Mouse (Mus musculus): ENCODE measurements at regions not wholly inside any gene's neighbourhood (a gene's known extent, or its start where the extent isn't known, plus 50 kb on each side); places are given as distances from the start of the nearest gene placed in this dataset.
"Not testable (repeated sequence)": the region's sequence is repeated elsewhere in the genome, so short reads cannot be mapped to it uniquely, and the experiment has no call there.

DNA sequence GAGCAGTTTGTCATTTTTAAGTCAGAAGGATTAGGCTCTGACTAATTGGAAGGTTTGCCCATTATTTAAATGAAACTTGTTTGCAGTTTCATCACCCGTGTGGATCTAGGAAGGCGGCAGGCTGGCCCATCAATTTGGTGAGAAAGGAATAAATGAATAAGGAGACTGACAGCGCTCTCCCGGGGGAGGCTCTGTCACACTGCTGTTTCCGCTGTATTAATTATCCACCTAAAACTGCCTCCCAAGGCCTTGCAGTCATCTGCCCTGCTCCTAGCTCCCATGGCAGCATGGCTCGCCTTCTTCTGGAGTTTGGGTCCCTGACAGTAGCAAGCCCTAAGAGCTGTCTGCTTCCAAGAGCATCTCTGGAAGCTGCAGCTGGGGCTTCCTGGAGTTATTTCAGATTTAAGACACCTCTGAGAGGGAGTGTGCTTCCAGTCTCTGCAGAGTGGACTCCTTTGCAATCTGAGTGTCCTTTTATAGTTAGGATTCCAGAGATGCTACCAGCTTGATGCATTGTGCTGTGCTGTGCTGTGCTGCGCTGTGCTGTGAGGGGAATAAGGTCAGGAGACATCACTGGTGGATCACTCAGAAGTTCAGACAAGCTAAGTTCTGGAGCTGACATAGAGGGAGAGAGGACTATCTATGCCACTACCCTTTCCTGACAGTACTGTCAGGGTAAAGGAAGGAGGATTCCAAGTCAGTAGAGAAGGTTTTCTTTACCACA lies 452.9 kb upstream of the Arid1b start:
- DNase-seq (ENCODE audit: extremely low spot score, low spot score) = peak; percentile 22

- no peak for DNase-seq (ENCODE audit: extremely low spot score, low spot score)
Measured at GRCm38 (mm10) chr17:4546579-4546978, 447.6 kb upstream of the Arid1b start.

GRCm38 (mm10) chr17:4553026-4553425 lies 441.1 kb upstream of the Arid1b start:
- DNase-seq (ENCODE audit: extremely low spot score, low spot score) = not testable (repeated sequence)

GRCm38 (mm10) chr17:4563641-4564040 lies 430.5 kb upstream of the Arid1b start:
- no peak for DNase-seq (ENCODE audit: extremely low spot score, low spot score)

- no peak for DNase-seq (ENCODE audit: extremely low spot score, low spot score)
Measured at GRCm38 (mm10) chr17:4576883-4577282, 417.2 kb upstream of the Arid1b start.

DNA sequence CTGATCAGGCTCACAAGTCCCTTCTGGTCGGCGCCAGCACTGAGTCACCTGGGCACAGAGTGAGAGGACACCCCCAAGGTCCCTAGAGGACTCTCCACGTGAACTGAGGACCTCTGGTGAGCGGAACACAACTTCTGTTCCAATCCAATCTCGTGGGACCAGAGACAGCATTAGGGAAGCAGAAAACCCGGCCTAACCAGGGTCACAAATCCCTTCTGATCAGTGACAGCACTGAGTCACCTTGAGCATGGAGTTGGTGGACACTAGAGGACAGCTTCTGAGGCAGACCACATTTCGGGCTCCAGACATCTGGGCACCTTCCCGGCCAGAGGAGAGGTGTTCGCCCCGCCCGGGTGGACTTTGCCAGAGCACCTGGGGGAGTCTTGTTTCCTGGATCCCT lies 412.3 kb upstream of the Arid1b start:
- DNase-seq (ENCODE audit: extremely low spot score, low spot score) = no peak

- no peak for DNase-seq (ENCODE audit: extremely low spot score, low spot score)
Measured at GRCm38 (mm10) chr17:4610481-4610880, 383.7 kb upstream of the Arid1b start.

DNA sequence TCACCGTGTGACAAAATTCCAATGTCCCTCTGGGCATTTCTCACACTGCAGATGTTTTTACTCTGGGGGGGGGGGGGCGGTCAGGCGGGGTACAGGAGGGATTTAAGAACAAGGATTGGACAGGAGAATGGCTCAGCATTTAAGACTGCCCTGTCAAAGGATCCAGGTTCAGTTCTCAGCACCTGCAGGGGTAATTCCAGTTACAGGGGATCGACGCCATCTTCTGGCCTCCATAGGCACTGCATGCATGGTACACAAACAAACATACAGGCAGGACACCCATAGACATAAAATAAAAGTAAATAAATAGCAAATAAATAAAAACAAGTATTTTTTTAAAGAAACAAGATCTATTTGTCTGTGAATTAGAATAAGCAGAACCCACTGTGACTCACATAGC lies 383.1 kb upstream of the Arid1b start:
- DNase-seq (ENCODE audit: extremely low spot score, low spot score) = no peak

DNA sequence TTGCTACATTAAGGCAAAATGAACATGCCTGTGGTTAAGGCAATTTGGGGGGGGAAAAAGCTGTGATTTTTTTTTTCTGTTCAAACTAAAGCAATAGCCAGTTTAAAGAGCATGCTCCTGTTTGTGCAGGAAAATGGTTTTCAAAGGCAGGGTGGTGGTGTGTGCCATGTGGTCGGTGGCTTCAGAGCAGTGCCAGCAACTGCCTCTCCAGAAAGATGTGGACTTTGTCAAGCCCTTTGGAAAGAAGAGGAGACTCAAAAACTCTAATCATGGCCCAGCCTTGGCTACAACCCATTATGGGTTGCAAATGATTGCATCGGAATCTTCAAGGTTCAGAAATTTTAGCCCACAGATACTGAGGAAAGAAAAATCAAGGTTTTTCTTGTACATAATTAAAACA lies 382.4 kb upstream of the Arid1b start:
- DNase-seq (ENCODE audit: extremely low spot score, low spot score) = no peak

GRCm38 (mm10) chr17:4612136-4612535 lies 382.0 kb upstream of the Arid1b start:
- DNase-seq (ENCODE audit: extremely low spot score, low spot score) = no peak

- DNase-seq (ENCODE audit: extremely low spot score, low spot score) = no peak
Measured at GRCm38 (mm10) chr17:4612741-4613140, 381.4 kb upstream of the Arid1b start.

- DNase-seq (ENCODE audit: extremely low spot score, low spot score) = no peak
Measured at GRCm38 (mm10) chr17:4620361-4620760, 373.8 kb upstream of the Arid1b start.

GRCm38 (mm10) chr17:4626126-4626525 lies 368.0 kb upstream of the Arid1b start:
- DNase-seq (ENCODE audit: extremely low spot score, low spot score) = not testable (repeated sequence)

- DNase-seq (ENCODE audit: extremely low spot score, low spot score) = no peak
Measured at GRCm38 (mm10) chr17:4627542-4627941, 366.6 kb upstream of the Arid1b start.

- no peak for DNase-seq (ENCODE audit: extremely low spot score, low spot score)
Measured at GRCm38 (mm10) chr17:4631122-4631521, 363.0 kb upstream of the Arid1b start.

- DNase-seq (ENCODE audit: extremely low spot score, low spot score) = no peak
Measured at GRCm38 (mm10) chr17:4632506-4632905, 361.6 kb upstream of the Arid1b start.

DNA sequence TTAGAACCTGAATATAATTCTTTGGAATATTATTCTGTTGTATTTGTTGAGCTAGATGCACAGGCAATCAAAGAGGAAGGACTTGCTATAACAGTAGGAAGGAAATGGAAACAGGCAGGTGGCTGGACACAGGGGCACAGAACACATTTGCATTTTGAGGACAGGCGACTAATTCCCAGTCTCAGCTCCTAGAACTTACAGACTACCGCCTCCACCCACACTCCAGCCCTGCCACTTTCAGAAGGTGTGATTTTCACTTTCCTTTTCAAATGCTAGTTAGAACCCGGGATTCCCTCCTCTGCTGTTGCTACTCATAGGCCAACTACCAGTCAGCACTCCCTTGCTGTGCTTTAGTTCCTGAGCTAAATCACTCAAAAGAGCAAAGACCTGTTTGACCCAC lies 360.4 kb upstream of the Arid1b start:
- DNase-seq (ENCODE audit: extremely low spot score, low spot score) = no peak

- DNase-seq (ENCODE audit: extremely low spot score, low spot score) = no peak
Measured at GRCm38 (mm10) chr17:4636796-4637353, 357.3 kb upstream of the Arid1b start.

GRCm38 (mm10) chr17:4639531-4639930 lies 354.6 kb upstream of the Arid1b start:
- DNase-seq (ENCODE audit: extremely low spot score, low spot score) = no peak

DNA sequence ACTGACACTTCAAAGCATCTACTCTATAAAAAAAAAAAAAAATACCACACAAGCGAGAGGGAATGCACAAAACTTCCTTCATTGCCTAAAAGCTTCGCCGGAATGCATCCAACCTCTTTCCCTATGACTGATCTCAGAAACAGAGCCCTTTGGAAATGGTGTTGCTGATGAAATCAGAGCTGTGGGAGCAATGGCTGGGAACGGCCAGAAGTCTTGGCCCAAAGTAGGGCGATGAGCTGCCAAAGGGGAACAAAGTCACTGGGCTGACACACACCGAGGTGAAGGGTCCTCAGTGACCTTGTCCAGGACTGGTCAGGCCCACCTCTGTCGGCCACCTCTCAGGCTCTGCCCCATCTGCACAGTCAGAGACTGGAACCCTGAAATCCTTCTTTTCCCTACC lies 353.6 kb upstream of the Arid1b start:
- no peak for DNase-seq (ENCODE audit: extremely low spot score, low spot score)

DNA sequence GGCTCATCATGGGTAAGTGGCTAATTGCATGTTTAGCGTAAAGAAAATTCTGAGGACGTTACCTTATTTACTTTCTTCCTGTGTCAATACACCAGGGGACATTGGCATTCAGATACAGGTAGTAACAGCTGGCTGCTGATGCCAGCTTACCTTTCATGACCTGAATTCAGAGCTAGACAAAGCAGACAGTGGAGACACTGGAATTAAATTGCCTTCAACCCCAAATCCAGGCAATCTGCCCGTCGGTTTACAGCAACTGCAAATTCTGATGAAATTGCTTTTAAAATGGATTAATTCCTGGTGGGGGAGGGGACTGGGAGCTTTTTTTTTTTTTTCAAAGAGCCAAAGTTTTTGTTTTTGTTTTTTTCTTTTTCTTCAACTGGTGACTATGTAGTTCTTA lies 353.0 kb upstream of the Arid1b start:
- DNase-seq (ENCODE audit: extremely low spot score, low spot score) = no peak

DNA sequence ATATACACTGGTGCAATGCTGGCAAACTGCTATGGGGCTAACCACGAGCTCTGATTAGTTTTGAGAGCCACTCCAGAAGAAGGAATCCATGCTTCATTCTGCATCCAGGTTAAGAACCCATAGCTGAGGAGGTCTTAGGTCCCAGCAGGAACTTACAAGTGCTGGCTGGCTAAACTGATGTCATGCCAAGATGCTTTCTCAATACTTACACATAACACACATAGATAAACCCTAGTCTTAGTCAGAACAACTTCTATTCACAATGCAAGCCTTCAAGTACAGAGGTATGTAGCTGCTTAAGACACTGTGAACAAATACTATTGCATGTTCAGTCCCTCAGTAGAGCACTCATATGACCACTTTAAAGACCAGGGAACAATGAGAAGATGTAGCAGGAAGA lies 352.1 kb upstream of the Arid1b start:
- DNase-seq (ENCODE audit: extremely low spot score, low spot score) = no peak

DNA sequence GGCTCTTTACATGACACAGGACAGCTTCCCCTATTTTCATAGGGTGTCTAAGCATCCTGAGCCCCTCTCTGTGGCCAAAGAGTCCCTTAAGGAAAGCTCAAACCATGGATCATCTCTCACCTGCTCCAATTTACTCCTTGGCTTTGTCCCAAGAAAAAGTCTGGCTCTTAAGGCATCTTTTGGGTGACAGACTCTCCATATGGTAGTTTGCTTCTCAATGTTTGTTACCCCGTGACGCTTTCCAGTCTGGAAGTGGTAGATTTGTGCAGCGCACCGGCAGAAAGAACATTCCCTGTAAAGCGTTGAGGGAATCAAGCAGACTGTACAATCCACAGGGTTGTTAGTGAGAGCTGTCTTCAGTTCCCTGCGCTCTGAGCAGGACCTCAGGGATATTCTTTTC lies 350.8 kb upstream of the Arid1b start:
- DNase-seq (ENCODE audit: extremely low spot score, low spot score) = no peak

All from neural tube, embryonic 10.5 days (tissue).